Mouse (Mus musculus) embryonic facial prominence, embryonic 14.5 days (tissue): ENCODE data around the gene Tgoln1. TPM values are rescaled to one million over a fixed set of nuclear protein-coding genes. Genes with fewer than 3 reads are reported as not detected.

Experiments used
- ATAC-seq: fragments of 200-750 bp; cut with Nextera tagmentation; 2 replicates; pipeline ENCODE4 v1.8.0; 2017; ENCODE audit warnings: low read depth, moderate number of reproducible peaks, moderate TSS enrichment
- DNase-seq: peaks from one replicate; pipeline ENCODE4 v3.0.0-alpha.2; 2015; ENCODE audit warnings: low spot score
- H3K27ac ChIP-seq: fragments of 300-500 bp; sonication (generic); replicated peaks from 2 replicates; pipeline ENCODE4 v1.5.1; 2014; ENCODE audit warnings: low read depth, mild to moderate bottlenecking, low read length, moderate library complexity
- H3K27me3 ChIP-seq: fragments of 300-500 bp; sonication (generic); replicated peaks from 2 replicates; pipeline ENCODE4 v1.6.1; 2014; ENCODE audit warnings: low read length; ENCODE audit not compliant: control insufficient read depth, insufficient read depth
- H3K36me3 ChIP-seq: fragments of 300-500 bp; sonication (generic); 2 replicates; pipeline ENCODE4 v1.6.1; 2014; ENCODE audit warnings: low read length, mixed read lengths; ENCODE audit not compliant: control insufficient read depth, insufficient read depth
- H3K4me1 ChIP-seq: fragments of 300-500 bp; sonication (generic); 2 replicates; pipeline ENCODE4 v1.6.1; 2014; ENCODE audit warnings: antibody characterized with exemption, low read length; ENCODE audit not compliant: control insufficient read depth, insufficient read depth
- H3K4me2 ChIP-seq: fragments of 300-500 bp; sonication (generic); 2 replicates; pipeline ENCODE4 v1.6.1; 2014; ENCODE audit warnings: low read depth, mild to moderate bottlenecking, low read length, moderate library complexity, mixed read lengths
- H3K4me3 ChIP-seq: fragments of 300-500 bp; sonication (generic); 2 replicates; pipeline ENCODE4 v1.5.1; 2014; ENCODE audit warnings: low read depth, mild to moderate bottlenecking, low read length
- H3K9ac ChIP-seq: fragments of 300-500 bp; sonication (generic); 2 replicates; pipeline ENCODE4 v1.6.1; 2014; ENCODE audit warnings: low read depth, mild to moderate bottlenecking, low read length, moderate library complexity, mixed read lengths
- H3K9me3 ChIP-seq: fragments of 300-500 bp; sonication (generic); 2 replicates; pipeline ENCODE4 v1.6.1; 2016; ENCODE audit warnings: low read length; ENCODE audit not compliant: control insufficient read depth
- WGBS: fragments of 180-500 bp; shearing (Covaris S2); extraction: QIAGEN DNeasy Blood & Tissue Kit; methylation state at CpG from one replicate; pipeline ENCODE4 v1.1.7; 2014; 5-methylcytosine and 5-hydroxymethylcytosine counted together
- polyA plus RNA-seq: library from polyadenylated mRNA; unstranded; fragments of >200 nt; fragmentation: Nextera tagmentation; extraction: Ambion mirVana; gene quantifications from 2 replicates; pipeline ENCODE4 v1.2.1, GENCODE M21; 2014

Tgoln1 gene
- polyA plus RNA-seq, 1 experiment from 2014 or later = 34.7 TPM

GRCm38 (mm10) chr6:72562894-72563293 lies 53.9 kb downstream of the Tgoln1 start:
- no peak overlapping the region for H3K4me2 ChIP-seq
- no peak overlapping the region for H3K27ac ChIP-seq

GRCm38 (mm10) chr6:72562486-72562885 lies 54.3 kb downstream of the Tgoln1 start:
- Histone ChIP-seq H3K9me3 (no peaks in the 10 kb centered on the region), H3K4me3 (no peak overlapping the region), H3K36me3 (no peaks in the 10 kb centered on the region), H3K4me2 (no peak overlapping the region), H3K9ac (no peak overlapping the region), H3K27ac (no peak overlapping the region), H3K4me1 (no peaks in the 10 kb centered on the region), H3K27me3 (no peaks in the 10 kb centered on the region)
- peak; percentile 31 for DNase-seq
- peak; percentile 20; the same call in 1 of the 2 replicates for ATAC-seq
- 41% methylated on average over 6 of the region's 6 CpGs for WGBS

More at GRCm38 (mm10) chr6:72562894-72563293, 53.9 kb downstream of the Tgoln1 start:
- Histone ChIP-seq H3K9me3 (no peaks in the 10 kb centered on the region), H3K4me3 (no peak overlapping the region), H3K9ac (no peak overlapping the region), H3K4me1 (no peaks in the 10 kb centered on the region), H3K27me3 (no peaks in the 10 kb centered on the region), H3K36me3 (no peaks in the 10 kb centered on the region)
- ATAC-seq (peak; percentile 47; the same call in 1 of the 2 replicates), DNase-seq (peak; percentile 23)
- 57% methylated on average over 5 of the region's 5 CpGs for WGBS

GRCm38 (mm10) chr6:72560801-72561200 lies 56.0 kb downstream of the Tgoln1 start:
- no peak overlapping the region for H3K27ac ChIP-seq
- no peaks in the 10 kb centered on the region for H3K36me3 ChIP-seq
- H3K4me1 ChIP-seq = no peaks in the 10 kb centered on the region
- H3K27me3 ChIP-seq = no peaks in the 10 kb centered on the region
- no peak for ATAC-seq
- H3K9ac ChIP-seq = no peak overlapping the region
- no peak overlapping the region for H3K4me3 ChIP-seq
- no peak for DNase-seq
- H3K4me2 ChIP-seq = no peak overlapping the region
- 52% methylated on average over 8 of the region's 8 CpGs for WGBS
- H3K9me3 ChIP-seq = no peaks in the 10 kb centered on the region

Other genes with a start within 250 kb of the Tgoln1 start
- gene Vamp5, start 236.5 kb downstream of the Tgoln1 start, polyA plus RNA-seq = 20.3 and 22.3 TPM in 2 replicates
- 130 and 144 TPM in 2 replicates for gene Vamp8, start 226.3 kb downstream of the Tgoln1 start, polyA plus RNA-seq
- 15.0 and 15.7 TPM in 2 replicates for gene Ggcx, start 202.7 kb downstream of the Tgoln1 start, polyA plus RNA-seq
- 292 and 321 TPM in 2 replicates for gene Mat2a, start 177.4 kb downstream of the Tgoln1 start, polyA plus RNA-seq
- gene Sh2d6, start 95.3 kb downstream of the Tgoln1 start, polyA plus RNA-seq = not detected in 2 replicates
- gene Capg, start 72.6 kb downstream of the Tgoln1 start, polyA plus RNA-seq = 70.8 and 75.9 TPM in 2 replicates
- gene Elmod3, start 18.6 kb downstream of the Tgoln1 start, polyA plus RNA-seq = 18.7 and 18.8 TPM in 2 replicates
- 16.4 and 18.2 TPM in 2 replicates for gene Retsat, start 18.5 kb downstream of the Tgoln1 start, polyA plus RNA-seq
- 42.3 and 46.3 TPM in 2 replicates for gene Tcf7l1, start 172.3 kb upstream of the Tgoln1 start, polyA plus RNA-seq